Mouse (Mus musculus) heart, adult 10 weeks (tissue): Measurements from ENCODE around the gene AI413582. TPM values are rescaled to one million over a fixed set of nuclear protein-coding genes. Genes with fewer than 3 reads are reported as not detected.

Experiments
- polyA plus RNA-seq: library from polyadenylated mRNA; stranded (reverse); fragments of 350-450 nt; fragmentation: Illumina TruSeq; extraction: RNeasy Lipid Tissue Mini Kit (QIAGEN cat#74804); gene quantifications from one replicate; pipeline ENCODE4 v1.2.3, GENCODE M21; 2014; ENCODE audit warnings: low read depth, low replicate concordance

The AI413582 gene
- 13.9 TPM for polyA plus RNA-seq

GRCm38 (mm10) chr17:27565163-27565941 lies at the start of gene AI413582:
Gene AI413582 (minus strand): TSS chr17:27565756.

GRCm38 (mm10) chr17:27556315-27557011 lies 9.1 kb downstream of the AI413582 start, which contains the start of gene Hmga1:
Gene Hmga1 (plus strand): TSS chr17:27556497.

GRCm38 (mm10) chr17:27521303-27521702 lies 44.3 kb downstream of the AI413582 start, which contains the start of gene Grm4:
Gene Grm4 (minus strand): TSS chr17:27521403.

Other genes starting within 250 kb of the AI413582 start
- gene Grm4, start 44.4 kb downstream of the AI413582 start, polyA plus RNA-seq = not detected
- 69.8 TPM for gene Hmga1, start 9.3 kb downstream of the AI413582 start, polyA plus RNA-seq
- gene Nudt3, start 57.7 kb upstream of the AI413582 start, polyA plus RNA-seq = 245 TPM
- gene RPS10-NUDT3, start 69.5 kb upstream of the AI413582 start, polyA plus RNA-seq = not detected
- gene Rps10, start 70.9 kb upstream of the AI413582 start, polyA plus RNA-seq = 841 TPM
- 0.39 TPM for gene Pacsin1, start 89.8 kb upstream of the AI413582 start, polyA plus RNA-seq
- gene Spdef, start 163.2 kb upstream of the AI413582 start, polyA plus RNA-seq = not detected